Mouse (Mus musculus): Measurements from ENCODE around the gene Ccdc17. TPM values are rescaled to one million over a fixed set of nuclear protein-coding genes. Genes with fewer than 3 reads are reported as not detected.

The Ccdc17 gene
- polyA plus RNA-seq (2016; fragmentation: Nextera tagmentation; extraction: Ambion mirVana) = 1.9 and 3.6 TPM in 2 replicates

DNA sequence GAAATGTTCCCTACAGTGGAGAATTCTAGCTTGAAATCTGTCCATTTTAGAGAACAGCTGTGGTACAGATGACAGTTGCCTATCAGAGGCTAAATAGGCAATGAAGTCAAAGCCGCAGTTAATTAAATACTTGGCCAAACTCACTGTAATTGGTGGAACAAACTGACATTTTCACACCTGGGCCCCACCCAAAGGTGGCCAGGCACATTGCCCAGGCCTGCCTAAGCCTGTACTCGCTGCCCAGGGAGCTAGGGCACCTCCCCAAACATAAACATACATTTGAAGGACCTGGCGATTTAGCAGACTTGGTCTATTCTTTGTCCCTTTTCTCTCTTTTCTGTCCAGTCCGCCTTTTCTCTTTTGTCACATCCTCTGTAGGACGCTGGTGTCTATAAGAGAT lies at the start of gene Ccdc17:
Gene Ccdc17, plus strand, starts transcription at position 276 of the 400 bp plus-strand sequence.
- Histone ChIP-seq H3K27ac (peak within 1 kb of the TSS; percentile 84), H3K36me3 (peaks cover 63% of the 10 kb centered on the region), H3K27me3 (ENCODE audit: insufficient read depth, poor library complexity, severe bottlenecking) (no peaks in the 10 kb centered on the region), H3K9me3 (no peaks in the 10 kb centered on the region), H3K4me1 (replicated peaks) (peaks cover 25% of the 10 kb centered on the region), H3K4me3 (peak within 1 kb of the TSS; percentile 74)
- DNase-seq (ENCODE audit: low spot score) = no peak
- WGBS = 28% methylated on average over 5 of the region's 5 CpGs

DNA sequence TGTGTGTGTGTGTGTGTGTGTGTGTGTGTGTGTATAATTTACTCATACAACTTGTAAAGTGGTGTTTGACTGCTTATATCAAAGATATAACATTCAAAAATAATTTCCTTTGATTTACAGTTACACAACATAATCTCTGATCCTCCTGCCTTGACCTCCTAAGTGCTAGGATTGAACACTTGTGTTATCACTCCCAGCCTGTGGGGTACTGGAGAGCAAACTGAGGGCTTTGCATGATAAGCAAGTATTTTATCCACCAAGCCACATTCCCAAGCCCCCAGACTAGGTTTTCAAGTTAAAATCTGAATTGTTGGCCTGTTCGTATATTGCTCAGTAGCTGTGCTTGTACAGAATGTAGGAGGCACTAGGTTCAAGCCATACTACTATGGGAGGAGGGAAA lies 46.0 kb upstream of the Ccdc17 start:
- Histone ChIP-seq H3K9me3 (no peaks in the 10 kb centered on the region), H3K4me3 (no peak overlapping the region), H3K4me1 (replicated peaks) (peaks cover 4% of the 10 kb centered on the region; the same call in 1 of the 2 replicates), H3K36me3 (peaks cover 21% of the 10 kb centered on the region), H3K27me3 (ENCODE audit: insufficient read depth, poor library complexity, severe bottlenecking) (no peaks in the 10 kb centered on the region), H3K27ac (no peak overlapping the region)
- WGBS = 95% methylated on average over 1 of the region's 1 CpGs
- no peak for DNase-seq (ENCODE audit: low spot score)

DNA sequence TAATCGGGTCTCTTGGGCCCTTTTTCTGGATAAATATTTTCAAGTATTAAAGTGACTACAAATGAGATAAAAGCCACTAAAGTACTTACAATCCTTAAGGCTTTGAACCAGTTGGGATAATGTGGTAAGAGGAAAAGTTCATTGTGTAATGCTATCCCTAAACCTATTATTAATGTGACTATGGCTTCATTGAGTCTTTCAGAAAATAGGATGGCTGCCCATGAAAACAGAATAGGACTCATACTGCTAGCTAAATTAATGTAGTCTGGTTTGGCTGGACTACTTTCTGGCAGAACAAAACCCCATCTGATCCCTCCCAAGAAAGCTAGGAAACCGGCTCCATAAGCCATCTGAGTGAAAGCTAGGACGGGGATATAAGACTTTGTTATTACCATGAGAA lies 43.4 kb upstream of the Ccdc17 start:
- Histone ChIP-seq H3K36me3 (peaks cover 21% of the 10 kb centered on the region), H3K9me3 (no peaks in the 10 kb centered on the region), H3K4me3 (no peak overlapping the region), H3K4me1 (replicated peaks) (peaks cover 11% of the 10 kb centered on the region), H3K27me3 (ENCODE audit: insufficient read depth, poor library complexity, severe bottlenecking) (no peaks in the 10 kb centered on the region), H3K27ac (no peak overlapping the region)
- WGBS = 89% methylated on average over 3 of the region's 3 CpGs
- DNase-seq (ENCODE audit: low spot score) = no peak

DNA sequence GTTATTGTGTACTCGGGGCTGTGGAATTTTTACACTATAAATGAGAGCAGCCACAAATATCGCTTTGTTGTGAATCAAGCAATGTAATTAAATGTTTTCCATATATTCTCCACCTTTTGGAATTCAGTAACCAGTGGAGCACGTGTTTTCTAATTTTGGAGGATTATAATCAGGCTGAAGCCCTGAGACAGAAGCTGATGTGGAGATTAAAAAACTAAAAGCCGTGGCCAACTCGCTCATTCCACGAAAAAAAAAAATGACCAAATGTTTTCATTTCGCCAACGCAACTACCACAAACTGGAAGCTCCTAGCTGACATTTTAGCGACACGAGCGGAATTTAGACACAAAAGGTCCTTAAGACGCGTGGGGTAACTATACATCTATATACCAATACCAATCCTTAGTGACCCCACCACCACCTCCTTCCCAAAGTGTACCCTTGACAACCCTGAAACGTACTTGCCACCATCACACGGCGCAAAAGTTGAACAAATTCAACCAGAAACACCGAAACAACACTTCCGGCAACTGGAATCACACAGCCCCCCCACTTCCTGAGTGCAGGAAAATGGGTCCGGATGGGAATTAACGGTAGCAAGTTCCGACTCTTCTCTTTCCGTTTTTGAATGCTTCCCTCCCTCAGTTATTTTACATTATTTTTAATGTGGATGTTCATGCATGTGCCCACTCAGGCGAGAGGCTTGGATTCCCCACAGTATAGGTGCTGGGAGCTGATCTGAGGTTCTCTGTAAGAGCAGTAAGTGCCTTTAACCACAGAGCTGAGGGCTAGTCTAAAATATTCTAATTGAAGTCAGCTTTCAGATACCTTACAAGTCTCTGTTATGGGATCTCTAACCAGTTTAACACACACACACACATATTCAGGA lies 40.8 kb upstream of the Ccdc17 start, which contains the start of gene Tmem69:
Gene Tmem69, minus strand, starts transcription at position 524 of the 888 bp plus-strand sequence.
- peaks cover 26% of the 10 kb centered on the region for H3K36me3 ChIP-seq
- H3K4me3 ChIP-seq = peak within 1 kb of the TSS; percentile 82
- no peaks in the 10 kb centered on the region for H3K9me3 ChIP-seq
- WGBS = 5% methylated on average over 23 of the region's 23 CpGs
- peak; percentile 79 for DNase-seq (ENCODE audit: low spot score)
- no peaks in the 10 kb centered on the region for H3K27me3 ChIP-seq (ENCODE audit: insufficient read depth, poor library complexity, severe bottlenecking)
- peak within 1 kb of the TSS; percentile 95 for H3K27ac ChIP-seq
- H3K4me1 ChIP-seq (replicated peaks) = peaks cover 24% of the 10 kb centered on the region

DNA sequence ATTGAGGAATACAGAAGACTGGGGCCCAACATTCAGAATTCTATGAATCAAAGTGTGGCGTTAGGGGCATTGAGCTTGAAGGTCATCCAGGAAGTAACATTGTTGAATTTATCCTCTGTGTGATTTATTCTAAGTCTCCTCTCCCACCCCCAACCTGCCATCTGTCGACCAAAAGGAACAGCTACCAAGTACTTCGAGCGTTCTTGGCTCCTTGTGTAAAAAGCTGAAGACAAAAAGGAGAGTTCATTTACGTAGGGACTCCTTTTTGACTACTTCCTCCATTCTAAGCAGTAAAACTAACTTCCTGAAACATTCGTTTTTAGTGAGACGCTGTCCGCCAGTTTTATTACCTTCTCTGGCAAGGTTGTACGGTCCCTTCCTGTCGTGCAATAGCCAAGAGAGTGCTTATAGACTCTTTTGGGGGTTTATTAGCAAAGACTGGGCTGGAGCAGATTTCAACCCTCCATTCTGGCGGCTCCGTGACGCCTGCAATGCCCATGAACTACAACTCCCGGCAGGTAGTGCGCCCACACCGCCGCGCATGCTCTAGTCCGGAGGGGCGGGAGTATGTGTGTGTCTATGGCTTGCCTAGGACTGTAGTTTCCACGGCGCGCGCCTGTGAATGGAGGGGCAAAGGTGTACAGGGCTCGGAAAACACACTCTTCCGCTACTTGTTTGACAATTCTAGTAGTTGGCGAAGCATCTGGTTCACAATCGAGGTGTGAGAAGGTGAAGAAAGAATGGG lies 39.7 kb upstream of the Ccdc17 start:
- Histone ChIP-seq H3K9me3 (no peaks in the 10 kb centered on the region), H3K36me3 (peaks cover 35% of the 10 kb centered on the region), H3K4me1 (replicated peaks) (peaks cover 24% of the 10 kb centered on the region), H3K27me3 (ENCODE audit: insufficient read depth, poor library complexity, severe bottlenecking) (no peaks in the 10 kb centered on the region), H3K4me3 (peak overlapping the region; percentile 82), H3K27ac (peak overlapping the region; percentile 95)
- peak; percentile 91 for DNase-seq (ENCODE audit: low spot score)
- under 1% methylated on average over 28 of the region's 28 CpGs for WGBS

DNA sequence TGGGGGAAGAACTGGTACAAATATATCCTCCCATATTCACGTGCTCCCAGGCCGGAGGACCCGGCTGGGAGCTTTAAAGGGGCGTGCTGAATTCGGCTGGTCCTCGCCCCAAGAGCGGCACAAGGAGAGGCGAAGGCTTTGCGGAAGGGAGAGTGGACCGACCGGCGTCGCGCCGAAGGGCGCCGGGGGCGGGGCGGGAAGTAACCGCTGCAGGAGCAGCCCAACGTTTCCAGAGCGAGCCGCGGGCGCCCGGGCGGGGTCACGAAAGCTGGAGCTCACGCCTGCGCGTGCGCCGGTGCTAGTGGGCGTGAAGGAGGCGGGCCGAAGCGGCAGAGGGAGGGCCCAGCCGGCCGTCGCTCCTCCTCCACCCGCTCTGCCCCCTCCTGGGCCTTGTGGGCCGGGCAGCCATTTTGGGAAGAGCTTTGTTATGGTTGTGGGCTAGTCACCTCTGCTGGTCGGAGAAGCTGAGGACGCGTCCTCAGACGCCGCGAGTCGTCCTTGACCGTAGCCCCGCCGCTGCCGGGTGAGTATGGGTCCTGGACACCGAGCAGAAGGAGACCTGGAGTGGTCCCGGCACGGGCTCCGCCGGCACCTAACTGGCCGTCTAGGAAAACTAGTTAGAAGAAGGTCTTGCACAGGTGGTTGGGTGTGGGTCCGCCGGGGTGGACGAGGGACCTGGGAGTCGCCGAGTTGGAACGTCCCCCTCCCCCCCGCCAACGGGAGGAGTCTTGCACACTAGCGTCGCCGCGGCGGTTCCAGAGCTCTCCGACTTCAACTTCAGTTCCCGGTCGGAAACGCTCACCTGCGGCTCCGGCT lies 38.9 kb upstream of the Ccdc17 start, which contains the start of gene Gpbp1l1:
Gene Gpbp1l1, plus strand, starts transcription at position 353 of the 816 bp plus-strand sequence.
- Histone ChIP-seq H3K36me3 (peaks cover 38% of the 10 kb centered on the region), H3K27ac (peak within 1 kb of the TSS; percentile 95), H3K4me1 (replicated peaks) (peaks cover 24% of the 10 kb centered on the region), H3K9me3 (no peaks in the 10 kb centered on the region), H3K27me3 (ENCODE audit: insufficient read depth, poor library complexity, severe bottlenecking) (no peaks in the 10 kb centered on the region), H3K4me3 (peak within 1 kb of the TSS; percentile 82)
- under 1% methylated on average over 78 of the region's 78 CpGs for WGBS
- DNase-seq (ENCODE audit: low spot score) = peak; percentile 98

DNA sequence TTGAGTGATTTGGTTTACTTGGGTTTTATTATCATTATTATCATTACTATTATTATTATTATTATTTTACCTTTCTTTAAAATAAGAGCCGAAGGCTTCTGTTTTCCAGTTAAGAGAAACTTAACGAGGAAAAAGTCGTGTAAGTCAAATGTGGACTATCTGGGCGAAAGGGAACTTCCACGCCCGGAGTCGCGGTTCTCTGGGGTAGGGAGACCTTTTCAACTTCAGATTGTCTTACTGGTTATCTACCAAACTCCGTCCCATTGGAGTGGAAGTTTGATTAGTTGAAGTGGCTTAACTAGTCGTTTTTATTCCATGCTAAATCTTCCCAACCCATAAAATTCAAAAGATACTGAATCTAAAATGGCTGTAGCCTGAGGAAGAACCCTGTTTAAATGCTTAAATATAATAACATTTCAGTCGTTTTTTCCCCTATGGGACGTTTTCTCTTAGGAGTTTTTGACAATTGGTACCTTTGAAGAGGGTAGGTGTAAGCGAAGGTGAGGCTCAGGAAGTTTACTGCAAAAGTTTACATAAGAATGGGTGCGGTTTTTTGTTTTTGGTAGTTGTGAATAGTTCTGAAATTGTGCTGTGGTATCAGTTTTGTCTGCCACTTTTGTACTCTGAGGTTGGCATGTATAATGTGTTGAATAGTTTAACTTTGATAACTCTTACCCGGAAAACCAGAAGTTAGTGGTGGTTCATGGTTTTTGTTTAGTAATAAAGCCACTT lies 38.1 kb upstream of the Ccdc17 start:
- peaks cover 36% of the 10 kb centered on the region for H3K36me3 ChIP-seq
- DNase-seq (ENCODE audit: low spot score) = no peak
- H3K27me3 ChIP-seq (ENCODE audit: insufficient read depth, poor library complexity, severe bottlenecking) = no peaks in the 10 kb centered on the region
- no peaks in the 10 kb centered on the region for H3K9me3 ChIP-seq
- peak overlapping the region; percentile 82 for H3K4me3 ChIP-seq
- H3K27ac ChIP-seq = peak overlapping the region; percentile 95
- WGBS = 7% methylated on average over 15 of the region's 15 CpGs
- peaks cover 24% of the 10 kb centered on the region for H3K4me1 ChIP-seq (replicated peaks)

DNA sequence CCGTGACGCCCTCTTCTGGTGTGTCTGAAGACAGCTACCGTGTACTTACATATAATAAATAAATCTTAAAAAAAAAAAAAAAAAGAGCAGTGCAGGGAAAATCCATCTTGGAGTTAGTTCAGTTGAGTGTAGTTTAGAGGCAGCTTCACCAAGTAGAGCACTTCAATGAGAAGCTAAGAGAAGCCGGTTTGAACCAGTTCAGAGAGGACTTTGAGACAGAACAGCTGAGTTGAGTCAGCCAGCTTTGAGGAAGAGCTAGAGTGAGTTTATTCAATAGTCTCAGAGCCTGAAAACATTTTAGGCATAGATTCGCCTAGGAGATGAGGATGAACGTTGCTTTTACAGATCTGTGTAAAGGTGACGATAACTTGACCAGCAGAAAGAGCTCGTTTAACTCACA lies 661 bp upstream of the Ccdc17 start:
- H3K4me3 ChIP-seq = no peak overlapping the region
- H3K36me3 ChIP-seq = peaks cover 63% of the 10 kb centered on the region
- H3K9me3 ChIP-seq = no peaks in the 10 kb centered on the region
- WGBS = 80% methylated on average over 8 of the region's 8 CpGs
- H3K27ac ChIP-seq = no peak overlapping the region
- peaks cover 25% of the 10 kb centered on the region for H3K4me1 ChIP-seq (replicated peaks)
- DNase-seq (ENCODE audit: low spot score) = no peak
- no peaks in the 10 kb centered on the region for H3K27me3 ChIP-seq (ENCODE audit: insufficient read depth, poor library complexity, severe bottlenecking)

DNA sequence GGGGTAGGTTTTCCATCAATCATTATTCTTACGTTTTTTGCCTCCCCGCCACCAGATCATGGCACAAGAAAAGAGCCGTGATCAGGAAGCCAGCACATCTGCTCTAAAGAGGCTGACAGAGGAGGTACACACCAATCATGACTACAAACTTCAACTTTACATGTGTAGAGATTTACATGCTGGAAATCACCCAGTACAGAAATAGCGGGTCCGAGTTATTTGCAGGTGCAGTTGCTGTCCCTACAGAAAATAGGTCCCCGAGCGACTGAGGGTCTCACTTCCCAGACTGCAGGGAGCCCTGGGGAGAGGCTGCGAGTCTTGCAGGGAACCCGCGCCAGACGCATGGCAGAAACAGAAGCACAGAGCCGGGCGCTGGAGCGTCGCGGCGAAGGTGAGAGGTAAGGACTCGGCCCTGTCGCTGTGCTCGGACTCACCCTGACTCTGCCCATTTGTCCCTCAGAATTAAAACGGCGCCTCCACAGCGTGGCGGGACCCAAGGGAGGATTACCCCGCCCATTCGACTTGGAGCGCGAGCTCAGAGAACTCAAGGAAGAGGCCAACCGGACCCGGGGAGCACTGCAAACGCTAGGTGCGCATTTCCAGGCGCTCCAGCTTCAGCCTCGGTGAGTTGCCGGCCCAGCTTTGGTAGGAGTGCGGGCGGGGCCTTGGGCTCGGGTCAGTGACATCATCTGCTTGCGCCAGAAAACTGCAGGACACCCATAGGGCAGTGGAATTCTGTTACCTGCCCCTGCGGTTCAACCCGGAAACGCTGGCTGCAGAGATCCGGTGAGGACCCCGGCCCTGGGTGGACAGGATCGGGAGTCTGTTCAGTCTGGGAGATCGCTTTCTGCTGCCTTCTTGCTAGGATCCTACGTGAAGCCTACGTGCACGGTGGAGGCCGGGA lies 776 bp downstream of the Ccdc17 start:
- Histone ChIP-seq H3K36me3 (peaks cover 63% of the 10 kb centered on the region), H3K4me3 (peak overlapping the region; percentile 74), H3K27me3 (ENCODE audit: insufficient read depth, poor library complexity, severe bottlenecking) (no peaks in the 10 kb centered on the region), H3K4me1 (replicated peaks) (peaks cover 25% of the 10 kb centered on the region), H3K9me3 (no peaks in the 10 kb centered on the region), H3K27ac (peak overlapping the region; percentile 84)
- DNase-seq (ENCODE audit: low spot score) = peak; percentile 90
- WGBS = 1% methylated on average over 50 of the region's 50 CpGs

DNA sequence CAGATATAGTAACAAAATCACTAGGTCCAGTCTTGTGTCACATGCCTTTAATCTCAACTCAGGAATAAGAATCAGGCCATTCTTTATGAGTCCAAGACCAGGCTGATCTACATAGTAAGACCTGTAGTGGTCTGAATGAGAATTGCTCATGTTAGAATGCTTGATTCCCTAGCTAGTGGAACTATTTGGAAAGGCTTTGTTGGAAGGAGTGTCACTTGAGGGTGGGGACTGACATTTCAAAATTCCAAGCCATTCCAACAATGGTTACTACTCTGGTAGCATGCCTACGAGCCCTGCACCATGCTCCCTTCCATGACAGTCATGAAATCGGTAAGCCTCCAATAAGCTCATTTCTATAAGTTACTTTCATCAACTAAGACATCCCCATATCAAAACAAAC lies 16.2 kb downstream of the Ccdc17 start:
- 92% methylated on average over 2 of the region's 2 CpGs for WGBS
- peaks cover 100% of the 10 kb centered on the region for H3K36me3 ChIP-seq
- no peaks in the 10 kb centered on the region for H3K27me3 ChIP-seq (ENCODE audit: insufficient read depth, poor library complexity, severe bottlenecking)
- no peaks in the 10 kb centered on the region for H3K4me1 ChIP-seq (replicated peaks)
- no peak overlapping the region for H3K27ac ChIP-seq
- no peak overlapping the region for H3K4me3 ChIP-seq
- no peaks in the 10 kb centered on the region for H3K9me3 ChIP-seq
- DNase-seq (ENCODE audit: low spot score) = no peak

DNA sequence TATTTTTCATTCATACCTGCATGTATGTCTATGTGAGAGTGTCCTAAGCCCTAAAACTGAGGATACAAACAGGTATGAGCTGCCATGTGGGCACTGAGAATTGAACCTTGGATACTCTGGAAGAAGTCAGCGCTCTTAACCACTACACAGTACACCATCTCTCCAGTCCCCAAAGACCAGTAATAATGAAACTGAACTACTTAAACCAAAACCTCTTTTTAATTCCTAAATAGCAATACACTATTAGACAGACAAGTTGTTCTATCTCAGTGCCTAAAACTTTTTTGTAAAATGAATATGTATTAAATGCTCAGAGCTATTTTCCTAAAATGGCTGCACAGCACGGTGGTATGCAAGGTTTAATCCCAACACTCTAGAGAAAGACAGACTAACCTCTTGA lies 18.8 kb downstream of the Ccdc17 start:
- Histone ChIP-seq H3K36me3 (peaks cover 100% of the 10 kb centered on the region), H3K27me3 (ENCODE audit: insufficient read depth, poor library complexity, severe bottlenecking) (no peaks in the 10 kb centered on the region), H3K4me1 (replicated peaks) (no peaks in the 10 kb centered on the region), H3K9me3 (no peaks in the 10 kb centered on the region), H3K27ac (no peak overlapping the region), H3K4me3 (no peak overlapping the region)
- no peak for DNase-seq (ENCODE audit: low spot score)
- 97% methylated on average over 2 of the region's 2 CpGs for WGBS

Data from hindbrain, embryonic 10.5 days (tissue).